Mouse (Mus musculus): ENCODE results near the gene Ruvbl1. TPM values are rescaled to one million over a fixed set of nuclear protein-coding genes. Genes with fewer than 3 reads are reported as not detected.

The Ruvbl1 gene
- polyA plus RNA-seq, 1 experiment from 2014 or later = 125 TPM

DNA sequence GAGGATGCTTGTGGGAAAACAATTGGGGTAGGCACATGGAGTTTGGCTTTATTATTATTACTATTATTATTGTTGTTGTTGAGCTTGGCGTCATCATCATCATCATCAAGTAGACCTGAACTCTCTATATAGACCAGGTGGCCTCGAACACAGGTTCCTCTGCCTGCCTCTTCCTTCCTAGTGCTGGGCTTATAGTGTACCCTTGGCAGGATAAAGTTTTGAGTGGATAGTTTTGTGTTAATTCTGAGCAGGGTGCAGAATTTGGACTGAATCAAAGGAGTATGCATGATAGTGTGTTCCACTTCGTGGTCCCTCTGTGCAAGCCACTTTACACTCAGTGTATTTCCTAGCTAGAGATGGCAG lies 35.2 kb downstream of the Ruvbl1 start:
- 6% methylated on average over 3 of the region's 3 CpGs for WGBS
- peak overlapping the region; percentile 54 for H3K4me3 ChIP-seq (replicated peaks)
- H3K27me3 ChIP-seq (replicated peaks) = no peaks in the 10 kb centered on the region
- peak overlapping the region; percentile 96 for H3K4me2 ChIP-seq (replicated peaks)
- H3K4me1 ChIP-seq (replicated peaks) = 0 out of 2 replicates have a peak, but pooled peaks cover 3% of the 10 kb centered on the region
- 0 out of 2 replicates have a peak, but pooled peaks have one; percentile 4 for ATAC-seq
- no peak overlapping the region for H3K27ac ChIP-seq
- no peak overlapping the region for H3K9ac ChIP-seq
- H3K36me3 ChIP-seq = peaks cover 39% of the 10 kb centered on the region
- no peaks in the 10 kb centered on the region for H3K9me3 ChIP-seq

- H3K4me3 ChIP-seq (replicated peaks) = no peak overlapping the region
- H3K27me3 ChIP-seq (replicated peaks) = no peaks in the 10 kb centered on the region
- H3K9me3 ChIP-seq = no peaks in the 10 kb centered on the region
- 0 out of 2 replicates have a peak, but pooled peaks cover 3% of the 10 kb centered on the region for H3K4me1 ChIP-seq (replicated peaks)
- no peak for ATAC-seq
- WGBS = 70% methylated on average over 13 of the region's 13 CpGs
- H3K36me3 ChIP-seq = peaks cover 50% of the 10 kb centered on the region
- H3K4me2 ChIP-seq (replicated peaks) = no peak overlapping the region
- no peak overlapping the region for H3K9ac ChIP-seq
- H3K27ac ChIP-seq = no peak overlapping the region
Observed at GRCm38 (mm10) chr6:88502030-88502970, 37.1 kb downstream of the Ruvbl1 start.

DNA sequence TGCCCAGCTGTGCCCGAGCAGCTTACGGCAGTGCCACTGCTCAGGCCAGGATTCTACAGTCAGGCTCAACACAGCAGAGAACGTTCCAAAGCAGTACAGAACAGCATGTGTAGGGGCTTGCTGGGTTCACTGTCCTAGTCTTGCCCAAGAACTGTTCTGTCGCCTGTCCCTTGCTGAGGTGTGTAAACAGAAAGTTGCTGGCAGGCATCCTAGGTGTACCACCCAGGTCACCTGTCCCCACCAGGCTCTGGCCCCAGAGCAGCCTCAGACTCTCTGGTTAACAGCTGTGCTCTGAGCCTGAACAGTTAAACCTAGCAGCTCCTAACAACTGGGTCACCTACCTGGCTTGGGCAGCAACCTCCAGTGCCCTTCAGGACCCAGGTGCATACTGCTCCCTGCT lies 37.8 kb downstream of the Ruvbl1 start:
- Histone ChIP-seq H3K27ac (no peak overlapping the region), H3K4me3 (replicated peaks) (no peak overlapping the region), H3K9ac (no peak overlapping the region), H3K9me3 (no peaks in the 10 kb centered on the region), H3K27me3 (replicated peaks) (no peaks in the 10 kb centered on the region), H3K36me3 (peaks cover 54% of the 10 kb centered on the region), H3K4me2 (replicated peaks) (no peak overlapping the region), H3K4me1 (replicated peaks) (0 out of 2 replicates have a peak, but pooled peaks cover 3% of the 10 kb centered on the region)
- 86% methylated on average over 4 of the region's 4 CpGs for WGBS
- ATAC-seq = no peak

DNA sequence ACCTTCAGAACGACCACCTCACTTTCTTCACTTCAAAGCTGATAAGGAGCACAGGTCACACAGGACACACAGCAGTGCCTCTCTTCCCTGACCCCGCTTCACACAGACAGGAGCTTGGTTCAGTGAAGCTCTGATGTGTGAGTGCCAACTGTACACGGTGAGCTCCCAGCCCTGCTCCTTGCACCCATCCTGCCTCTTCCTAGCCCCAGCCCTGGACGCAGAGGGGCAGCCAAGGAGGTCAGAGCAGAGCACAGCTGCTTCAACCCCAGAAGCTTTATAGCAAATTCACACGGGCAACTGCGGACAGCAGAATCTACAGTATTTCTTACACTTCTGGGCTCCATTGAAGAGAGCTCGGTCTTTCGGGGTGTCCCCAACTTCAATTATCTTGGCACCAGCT lies 48.8 kb downstream of the Ruvbl1 start:
- H3K27me3 ChIP-seq (replicated peaks) = no peaks in the 10 kb centered on the region
- H3K36me3 ChIP-seq = peaks cover 59% of the 10 kb centered on the region
- 85% methylated on average over 8 of the region's 8 CpGs for WGBS

GRCm38 (mm10) chr6:88514546-88514945 lies 49.3 kb downstream of the Ruvbl1 start:
- Histone ChIP-seq H3K27me3 (replicated peaks) (no peaks in the 10 kb centered on the region), H3K4me2 (replicated peaks) (no peak overlapping the region), H3K9me3 (no peaks in the 10 kb centered on the region), H3K36me3 (peaks cover 57% of the 10 kb centered on the region), H3K4me1 (replicated peaks) (peaks cover 16% of the 10 kb centered on the region), H3K9ac (no peak overlapping the region), H3K4me3 (replicated peaks) (no peak overlapping the region), H3K27ac (no peak overlapping the region)
- no peak for ATAC-seq
- WGBS = 85% methylated on average over 4 of the region's 4 CpGs

More for the DNA sequence above, 48.8 kb downstream of the Ruvbl1 start:
- Histone ChIP-seq H3K9ac (no peak overlapping the region), H3K4me2 (replicated peaks) (no peak overlapping the region), H3K4me3 (replicated peaks) (no peak overlapping the region), H3K9me3 (no peaks in the 10 kb centered on the region), H3K4me1 (replicated peaks) (peaks cover 15% of the 10 kb centered on the region), H3K27ac (no peak overlapping the region)
- no peak for ATAC-seq

- peaks cover 42% of the 10 kb centered on the region for H3K36me3 ChIP-seq
- no peak for ATAC-seq
- 84% methylated on average over 8 of the region's 8 CpGs for WGBS
Observed at GRCm38 (mm10) chr6:88515971-88516370, 50.8 kb downstream of the Ruvbl1 start.

GRCm38 (mm10) chr6:88516667-88517066 lies 51.5 kb downstream of the Ruvbl1 start:
- Histone ChIP-seq H3K4me3 (replicated peaks) (peak overlapping the region; percentile 72), H3K4me2 (replicated peaks) (peak overlapping the region; percentile 66), H3K27me3 (replicated peaks) (no peaks in the 10 kb centered on the region), H3K27ac (no peak overlapping the region), H3K36me3 (peaks cover 36% of the 10 kb centered on the region), H3K4me1 (replicated peaks) (peaks cover 18% of the 10 kb centered on the region), H3K9ac (peak overlapping the region; percentile 87), H3K9me3 (no peaks in the 10 kb centered on the region)
- no peak for ATAC-seq
- 59% methylated on average over 5 of the region's 5 CpGs for WGBS

More at GRCm38 (mm10) chr6:88515971-88516370, 50.8 kb downstream of the Ruvbl1 start:
- Histone ChIP-seq H3K4me1 (replicated peaks) (peaks cover 18% of the 10 kb centered on the region), H3K4me2 (replicated peaks) (no peak overlapping the region), H3K27me3 (replicated peaks) (no peaks in the 10 kb centered on the region), H3K4me3 (replicated peaks) (no peak overlapping the region), H3K9me3 (no peaks in the 10 kb centered on the region), H3K9ac (no peak overlapping the region), H3K27ac (no peak overlapping the region)

- Histone ChIP-seq H3K4me3 (replicated peaks) (peak overlapping the region; percentile 72), H3K4me1 (replicated peaks) (peaks cover 18% of the 10 kb centered on the region), H3K9me3 (no peaks in the 10 kb centered on the region), H3K36me3 (peaks cover 28% of the 10 kb centered on the region), H3K27ac (peak overlapping the region; percentile 82; the same call in 1 of the 2 replicates), H3K4me2 (replicated peaks) (peak overlapping the region; percentile 66), H3K27me3 (replicated peaks) (no peaks in the 10 kb centered on the region), H3K9ac (peak overlapping the region; percentile 87)
- WGBS = 8% methylated on average over 18 of the region's 18 CpGs
- no peak for ATAC-seq
Observed at GRCm38 (mm10) chr6:88517701-88518403, 52.6 kb downstream of the Ruvbl1 start.

DNA sequence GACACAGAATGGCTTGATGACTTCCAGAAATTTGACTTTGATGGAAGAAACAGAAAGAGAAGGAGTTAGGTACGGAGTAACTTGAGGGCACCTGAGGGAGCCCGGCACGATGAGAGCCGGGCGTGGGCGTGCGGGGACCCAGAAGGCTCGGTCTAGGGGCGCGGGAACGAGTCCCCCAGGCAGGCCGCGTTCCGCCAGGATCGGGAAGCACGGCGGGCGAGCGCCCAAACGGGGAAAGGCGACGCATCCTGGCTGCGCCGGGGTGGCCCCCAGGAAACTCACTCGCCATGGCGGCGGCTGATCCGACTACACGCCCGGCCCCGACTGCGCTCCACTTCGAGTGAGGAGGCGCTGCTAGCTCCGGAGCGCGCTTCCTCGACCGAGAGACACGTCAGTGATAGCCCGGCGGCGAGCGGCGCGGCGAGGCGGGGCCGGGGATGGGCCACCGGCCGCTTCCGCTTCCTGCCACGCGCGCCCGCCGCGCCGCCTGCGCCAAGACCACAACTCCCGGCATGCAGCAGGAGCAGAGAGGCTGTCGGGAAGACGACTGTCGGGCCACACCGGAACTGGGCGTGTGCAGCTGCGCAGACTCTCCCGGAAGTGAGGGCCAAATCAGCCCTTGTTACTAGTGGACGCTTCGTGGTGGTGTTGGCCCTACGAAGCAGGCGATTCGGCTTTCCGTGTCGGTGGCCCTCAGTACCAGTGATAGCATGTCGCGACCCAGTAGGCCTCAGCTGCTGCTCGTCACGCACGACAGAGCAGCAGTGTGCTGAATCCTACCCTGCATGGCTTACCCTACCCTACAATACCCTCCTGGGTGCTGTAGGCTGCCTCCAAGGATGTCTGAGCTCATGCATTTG lies 53.4 kb downstream of the Ruvbl1 start, which contains the start of gene Sec61a1:
Gene Sec61a1 (minus strand): TSS at position 502 of the 860 bp plus-strand sequence.
- H3K4me2 ChIP-seq (replicated peaks) = peak within 1 kb of the TSS; percentile 66
- WGBS = under 1% methylated on average over 80 of the region's 80 CpGs
- H3K27me3 ChIP-seq (replicated peaks) = no peaks in the 10 kb centered on the region
- H3K9me3 ChIP-seq = no peaks in the 10 kb centered on the region
- peak; percentile 98 for ATAC-seq
- H3K27ac ChIP-seq = peak within 1 kb of the TSS; percentile 90
- peaks cover 22% of the 10 kb centered on the region; the same call in 1 of the 2 replicates for H3K36me3 ChIP-seq
- H3K4me1 ChIP-seq (replicated peaks) = peaks cover 18% of the 10 kb centered on the region
- H3K9ac ChIP-seq = peak within 1 kb of the TSS; percentile 87
- peak within 1 kb of the TSS; percentile 72 for H3K4me3 ChIP-seq (replicated peaks)

GRCm38 (mm10) chr6:88521821-88522220 lies 56.6 kb downstream of the Ruvbl1 start:
- WGBS = 82% methylated on average over 7 of the region's 7 CpGs
- H3K4me3 ChIP-seq (replicated peaks) = no peak overlapping the region
- no peak for ATAC-seq
- no peaks in the 10 kb centered on the region for H3K27me3 ChIP-seq (replicated peaks)
- no peaks in the 10 kb centered on the region for H3K36me3 ChIP-seq
- H3K27ac ChIP-seq = no peak overlapping the region
- no peak overlapping the region for H3K4me2 ChIP-seq (replicated peaks)
- no peaks in the 10 kb centered on the region for H3K9me3 ChIP-seq
- H3K9ac ChIP-seq = no peak overlapping the region
- peaks cover 9% of the 10 kb centered on the region for H3K4me1 ChIP-seq (replicated peaks)

GRCm38 (mm10) chr6:88522606-88523005 lies 57.4 kb downstream of the Ruvbl1 start:
- no peaks in the 10 kb centered on the region for H3K36me3 ChIP-seq
- 59% methylated on average over 3 of the region's 3 CpGs for WGBS
- H3K9me3 ChIP-seq = no peaks in the 10 kb centered on the region
- H3K9ac ChIP-seq = no peak overlapping the region
- H3K4me2 ChIP-seq (replicated peaks) = no peak overlapping the region
- H3K4me1 ChIP-seq (replicated peaks) = 0 out of 2 replicates have a peak, but pooled peaks cover 3% of the 10 kb centered on the region
- no peak overlapping the region for H3K4me3 ChIP-seq (replicated peaks)
- H3K27me3 ChIP-seq (replicated peaks) = no peaks in the 10 kb centered on the region
- ATAC-seq = no peak
- no peak overlapping the region for H3K27ac ChIP-seq
